Mouse (Mus musculus) liver, embryonic 14.5 days (tissue): ENCODE data around the gene Gm17651. TPM values are rescaled to one million over a fixed set of nuclear protein-coding genes. Genes with fewer than 3 reads are reported as not detected.

ENCODE experiments used
- ATAC-seq: fragments of 200-750 bp; cut with Nextera tagmentation; 2 replicates; pipeline ENCODE4 v1.8.0; 2017; ENCODE audit warnings: moderate number of reproducible peaks, mild to moderate bottlenecking, moderate library complexity; ENCODE audit not compliant: insufficient read depth
- DNase-seq, 3 experiments: peaks; one replicate each; pipeline ENCODE4 v3.0.0-alpha.2; 2012 to 2013; ENCODE audit warnings: low read depth in 3 of 3, low spot score in 3 of 3
- H3K27ac ChIP-seq: fragments of 300-500 bp; sonication (generic); 2 replicates; pipeline ENCODE4 v1.5.1; 2014; ENCODE audit warnings: moderate library complexity, mild to moderate bottlenecking, control low read depth, inconsistent platforms
- H3K27me3 ChIP-seq: fragments of 300-500 bp; sonication (generic); 2 replicates; pipeline ENCODE4 v1.6.1; 2014; ENCODE audit warnings: mild to moderate bottlenecking, low read length, moderate library complexity; ENCODE audit not compliant: control insufficient read depth, insufficient read depth
- H3K36me3 ChIP-seq: fragments of 300-500 bp; sonication (generic); replicated peaks from 2 replicates; pipeline ENCODE4 v1.6.1; 2014; ENCODE audit warnings: low read depth; ENCODE audit not compliant: control insufficient read depth, insufficient read depth
- H3K4me1 ChIP-seq, 2 experiments: fragments of 200-500 bp in 1 of 2; fragments of 300-500 bp in 1 of 2; sonication (generic) in 1 of 2; replicated peaks; 2 replicates each; pipeline ENCODE4 v1.6.1; 2012 to 2014; ENCODE audit warnings: antibody characterized with exemption in 1 of 2, inconsistent platforms in 1 of 2, low read length in 1 of 2; ENCODE audit not compliant: control insufficient read depth in 2 of 2, insufficient read depth in 2 of 2
- H3K4me2 ChIP-seq: fragments of 300-500 bp; sonication (generic); 2 replicates; pipeline ENCODE4 v1.6.1; 2014; ENCODE audit warnings: low read depth, mild to moderate bottlenecking, control low read depth, moderate library complexity
- H3K4me3 ChIP-seq, 2 experiments: fragments of 200-500 bp in 1 of 2; fragments of 300-500 bp in 1 of 2; sonication (generic) in 1 of 2; 2 replicates each; pipeline ENCODE4 v1.5.1; 2012 to 2014; ENCODE audit warnings: low read depth in 2 of 2, low read length in 2 of 2, mild to moderate bottlenecking in 2 of 2, control low read depth in 1 of 2, inconsistent platforms in 1 of 2, moderate library complexity in 1 of 2; ENCODE audit not compliant: insufficient read depth in 1 of 2
- H3K9ac ChIP-seq: fragments of 300-500 bp; sonication (generic); replicated peaks from 2 replicates; pipeline ENCODE4 v1.6.1; 2014; ENCODE audit warnings: mild to moderate bottlenecking, control low read depth, moderate library complexity
- H3K9me3 ChIP-seq: fragments of 300-500 bp; sonication (generic); 2 replicates; pipeline ENCODE4 v1.6.1; 2016; ENCODE audit warnings: low read length, mixed read lengths; ENCODE audit not compliant: control insufficient read depth
- CTCF ChIP-seq: IDR thresholded peaks from 2 replicates; pipeline ENCODE4 v1.5.1; 2016; ENCODE audit warnings: antibody characterized with exemption, low read depth, control low read depth
- EP300 ChIP-seq: IDR thresholded peaks from 2 replicates; pipeline ENCODE4 v1.6.1; 2016; ENCODE audit warnings: antibody characterized with exemption, low read depth
- WGBS: fragments of 180-500 bp; shearing (Covaris S2); extraction: QIAGEN DNeasy Blood & Tissue Kit; methylation state at CpG from one replicate; pipeline ENCODE4 v1.1.7; 2014; ENCODE audit not compliant: insufficient replicate concordance; 5-methylcytosine and 5-hydroxymethylcytosine counted together
- polyA plus RNA-seq, 2 experiments: library from polyadenylated mRNA; depleted of rRNA in 1 of 2; stranded (reverse) in 1 of 2; unstranded in 1 of 2; fragments of >200 nt; fragmentation: Nextera tagmentation in 1 of 2; extraction: Ambion mirVana in 1 of 2; gene quantifications; 2 replicates each; pipeline versions ENCODE4 v1.2.1 to v1.2.3; 2012 to 2014

Gene Gm17651
- polyA plus RNA-seq, 2 experiments: not detected

DNA sequence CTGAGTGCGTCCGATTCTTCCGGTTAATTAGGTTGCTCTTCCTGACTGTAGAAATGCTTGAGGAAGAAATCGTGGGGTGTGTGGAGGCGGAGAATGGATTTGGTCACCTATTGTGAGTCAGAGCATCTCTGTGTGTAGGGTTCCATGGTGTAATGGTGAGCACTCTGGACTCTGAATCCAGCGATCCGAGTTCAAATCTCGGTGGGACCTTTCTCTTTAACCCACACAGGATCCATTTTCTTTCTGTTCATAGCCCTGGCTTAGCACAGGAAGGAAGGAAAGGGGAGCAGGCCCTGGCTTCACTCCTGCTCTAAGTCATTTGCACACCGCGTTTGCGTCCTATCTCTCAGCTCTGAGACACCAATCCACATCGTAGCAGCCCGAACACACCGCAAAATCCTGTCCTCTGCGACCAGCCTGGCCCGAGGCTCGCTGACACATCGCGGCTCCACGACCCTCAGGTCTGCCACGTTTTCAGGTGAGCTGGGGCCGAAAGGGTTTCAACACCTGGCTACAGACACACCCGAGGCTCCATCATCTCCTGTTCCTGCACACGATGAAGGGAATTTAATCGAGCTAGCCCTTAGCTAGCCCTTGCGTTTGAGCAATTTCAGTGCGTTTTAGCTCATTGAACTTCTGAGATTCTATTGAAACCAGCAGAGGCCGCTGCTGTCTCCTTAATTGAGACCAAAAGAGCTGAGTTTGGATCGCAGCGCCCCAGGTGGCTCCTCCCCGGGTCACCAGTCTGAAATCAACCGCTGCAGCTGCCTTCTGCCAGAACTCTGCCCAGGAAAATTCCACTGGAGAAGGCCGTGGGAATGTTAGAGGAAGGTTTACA, 7.0 kb upstream of the Gm17651 start:
- peak; percentile 74 for TF ChIP-seq CTCF
- no peak for TF ChIP-seq EP300
- Histone ChIP-seq H3K36me3 (no peaks in the 10 kb centered on the region), H3K9me3 (no peaks in the 10 kb centered on the region), H3K4me3 (peak overlapping the region; percentile 40 to 65), H3K4me2 (peak overlapping the region; percentile 78), H3K27ac (no peak overlapping the region), H3K9ac (peak overlapping the region; percentile 40), H3K27me3 (no peaks in the 10 kb centered on the region; the same call in 1 of the 2 replicates), H3K4me1 (peaks cover 0 to 10% of the 10 kb centered on the region in 2 experiments; a peak in 3 of 4 replicates)
- ATAC-seq (peak; percentile 49), DNase-seq (peak; percentile 47 to 57 (median 49))
- 1% methylated on average over 33 of the region's 33 CpGs for WGBS

DNA sequence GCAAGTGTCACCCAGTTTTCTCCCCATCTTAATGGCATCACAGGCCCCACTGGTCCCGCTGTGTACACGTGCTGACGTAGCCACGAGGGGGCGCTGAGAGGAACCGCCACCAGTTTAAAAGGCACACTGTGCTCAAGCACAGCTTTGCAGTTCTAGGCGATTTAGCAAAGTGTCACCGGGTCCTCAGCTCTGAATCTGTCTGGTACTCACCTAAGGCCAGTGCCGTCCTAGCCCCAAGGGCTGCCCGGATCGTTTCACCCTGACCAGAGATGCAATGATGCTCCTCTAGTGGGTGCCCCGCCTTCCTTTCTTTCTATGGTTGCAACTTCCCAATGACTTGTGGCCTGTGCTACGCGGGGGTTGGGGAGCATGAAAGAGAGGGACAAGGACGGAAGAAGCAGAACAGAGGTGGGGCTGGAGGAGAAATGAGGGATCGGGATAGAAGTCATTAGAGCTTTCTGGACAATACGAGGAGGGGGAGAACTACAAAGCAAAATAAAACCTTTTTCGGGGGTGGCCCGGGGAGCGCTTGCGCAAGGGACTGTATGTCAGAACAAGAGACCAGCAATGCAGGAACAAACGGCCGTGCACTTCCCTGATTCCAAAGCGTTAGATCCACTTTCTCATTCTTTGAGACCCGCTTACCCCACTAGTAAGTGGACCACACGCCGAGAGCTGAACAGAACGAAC, 6.3 kb upstream of the Gm17651 start:
- ATAC-seq (peak; percentile 77), DNase-seq (peak; percentile 41 to 52 (median 47))
- TF ChIP-seq CTCF (peak; percentile 93), EP300 (no peak)
- H3K36me3 ChIP-seq: no peaks in the 10 kb centered on the region
- no peak overlapping the region for H3K27ac ChIP-seq
- no peaks in the 10 kb centered on the region; the same call in 1 of the 2 replicates for H3K27me3 ChIP-seq
- WGBS: 3% methylated on average over 28 of the region's 28 CpGs
- peak overlapping the region; percentile 40 to 65 for H3K4me3 ChIP-seq
- H3K4me1 ChIP-seq: peaks cover 0 to 10% of the 10 kb centered on the region in 2 experiments; a peak in 3 of 4 replicates
- no peaks in the 10 kb centered on the region for H3K9me3 ChIP-seq
- peak overlapping the region; percentile 27 for H3K9ac ChIP-seq
- H3K4me2 ChIP-seq: peak overlapping the region; percentile 78

DNA sequence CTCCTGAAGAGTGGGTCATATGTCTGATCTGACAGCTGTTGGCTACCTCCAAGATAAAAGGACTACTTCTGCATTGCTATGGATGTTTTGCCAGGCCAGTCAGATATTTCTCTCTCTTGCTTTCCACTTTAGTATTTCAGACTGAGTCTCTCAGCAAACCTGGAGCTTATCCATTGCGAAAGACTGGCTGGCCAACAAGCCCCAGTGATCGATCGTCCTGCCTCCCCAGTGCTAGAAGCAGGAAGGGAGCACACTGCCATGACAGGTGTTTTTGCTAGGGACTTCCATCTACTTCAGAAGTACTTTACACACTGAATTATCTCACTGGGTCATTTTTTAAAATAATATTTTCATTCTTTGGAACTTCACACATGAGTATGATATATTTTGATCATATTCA, 3.9 kb upstream of the Gm17651 start:
- no peak overlapping the region for H3K4me2 ChIP-seq
- no peaks in the 10 kb centered on the region for H3K36me3 ChIP-seq
- no peak overlapping the region for H3K4me3 ChIP-seq
- TF ChIP-seq EP300 (no peak), CTCF (no peak)
- no peaks in the 10 kb centered on the region for H3K9me3 ChIP-seq
- 69% methylated on average over 3 of the region's 3 CpGs for WGBS
- no peak overlapping the region for H3K27ac ChIP-seq
- ATAC-seq: no peak
- H3K9ac ChIP-seq: no peak overlapping the region
- peak in 1 of 3 experiments; percentile 13 for DNase-seq
- H3K4me1 ChIP-seq: peaks cover 0 to 9% of the 10 kb centered on the region in 2 experiments; a peak in 3 of 4 replicates
- H3K27me3 ChIP-seq: no peaks in the 10 kb centered on the region; the same call in 1 of the 2 replicates

DNA sequence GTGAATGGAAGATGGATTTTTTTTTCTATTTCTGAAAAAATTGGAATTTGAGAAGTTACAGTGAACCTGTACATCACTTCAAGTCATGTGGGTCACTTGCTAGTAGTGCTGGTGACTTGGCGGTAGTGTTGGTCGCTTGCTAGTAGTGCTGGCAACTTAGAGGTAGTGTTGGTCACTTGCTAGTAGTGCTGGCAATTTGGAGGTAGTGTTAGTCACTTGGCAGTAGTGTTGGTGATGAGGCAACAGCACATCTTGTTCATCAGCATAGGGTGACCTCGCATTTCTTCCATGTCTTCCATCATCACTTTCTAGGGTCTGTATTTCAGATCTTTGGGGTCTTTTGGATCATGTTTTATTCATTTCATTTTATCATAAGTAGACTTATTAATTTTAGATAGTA, 1.6 kb upstream of the Gm17651 start:
- Histone ChIP-seq H3K4me1 (no peaks in the 10 kb centered on the region; a peak in 2 of 4 replicates), H3K4me3 (no peak overlapping the region), H3K4me2 (no peak overlapping the region), H3K27ac (no peak overlapping the region), H3K36me3 (no peaks in the 10 kb centered on the region), H3K9me3 (no peaks in the 10 kb centered on the region), H3K27me3 (no peaks in the 10 kb centered on the region), H3K9ac (no peak overlapping the region)
- TF ChIP-seq CTCF (no peak), EP300 (no peak)
- DNase-seq (no peak), ATAC-seq (no peak)
- WGBS: 73% methylated on average over 3 of the region's 3 CpGs
